Mouse (Mus musculus): ENCODE results near the gene Apoc1. TPM values are rescaled to one million over a fixed set of nuclear protein-coding genes. Genes with fewer than 3 reads are reported as not detected.
A peak's percentile ranks its signal among the peaks of the same experiment; 100 is the strongest.

The Apoc1 gene
- total RNA-seq, 2 experiments from 2014 or later = 5.8 to 8.7 TPM

DNA sequence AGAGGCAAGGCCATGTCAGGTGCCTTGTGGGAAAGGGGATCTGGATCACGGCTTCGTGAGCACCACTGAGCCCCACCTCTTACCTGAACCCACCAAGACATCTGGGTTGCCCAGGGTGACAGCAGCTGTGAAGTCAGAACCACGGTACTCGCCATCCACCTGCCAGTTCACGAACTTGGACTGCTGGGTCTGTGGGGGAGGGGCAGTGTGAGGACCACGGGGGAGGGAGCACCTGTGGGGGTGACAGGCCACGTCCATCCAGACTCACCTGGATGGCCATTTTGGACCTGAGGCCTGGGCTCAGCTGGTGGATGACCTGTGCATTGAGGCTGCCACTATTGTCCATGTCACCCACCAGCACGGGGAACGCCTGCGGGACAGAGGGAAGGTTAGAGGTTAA, 18.2 kb upstream of the Apoc1 start:
- no peak for DNase-seq (ENCODE audit: low spot score in 2 of 2)

DNA sequence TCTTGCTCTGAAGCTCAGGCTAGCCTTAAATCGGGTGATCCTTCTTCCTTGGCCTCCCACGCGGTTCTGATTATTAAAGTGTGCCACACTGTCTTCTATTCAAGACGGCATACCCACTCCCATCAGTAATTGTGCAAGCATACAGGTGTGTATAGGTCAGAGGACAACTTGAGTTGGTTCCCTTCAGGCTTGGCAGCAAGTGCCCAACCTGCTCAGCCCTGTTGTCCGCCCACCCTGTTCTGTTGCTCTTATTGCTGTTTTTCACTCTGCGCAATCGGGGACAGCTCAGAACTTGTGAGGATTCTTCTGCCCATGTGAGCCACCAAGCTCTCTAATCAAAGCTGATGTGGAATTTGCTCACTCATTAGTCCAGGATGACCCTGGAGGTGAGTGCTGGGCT, 12.8 kb upstream of the Apoc1 start:
- DNase-seq (ENCODE audit: low spot score in 2 of 2) = no peak

DNA sequence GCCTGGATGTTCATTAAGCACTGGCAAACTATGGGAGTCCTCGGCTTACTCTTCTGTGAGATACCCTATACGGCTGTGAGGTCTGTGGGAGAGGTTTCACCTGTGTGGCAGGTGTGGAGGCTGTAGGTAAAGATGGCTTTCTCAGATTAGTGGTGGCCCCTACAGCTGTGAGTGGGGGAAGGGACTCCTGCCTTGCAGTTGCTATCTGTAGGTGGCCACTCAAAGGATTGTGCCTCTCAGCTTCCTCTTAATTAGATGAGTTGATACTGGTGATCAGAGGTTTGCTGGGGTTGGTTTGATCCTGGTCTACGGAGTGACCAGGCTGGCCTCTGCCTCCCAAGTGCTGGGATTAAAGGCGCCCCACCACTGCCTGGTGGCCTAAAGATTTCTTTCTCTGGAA, 12.0 kb upstream of the Apoc1 start:
- DNase-seq (ENCODE audit: low spot score in 2 of 2) = no peak

DNA sequence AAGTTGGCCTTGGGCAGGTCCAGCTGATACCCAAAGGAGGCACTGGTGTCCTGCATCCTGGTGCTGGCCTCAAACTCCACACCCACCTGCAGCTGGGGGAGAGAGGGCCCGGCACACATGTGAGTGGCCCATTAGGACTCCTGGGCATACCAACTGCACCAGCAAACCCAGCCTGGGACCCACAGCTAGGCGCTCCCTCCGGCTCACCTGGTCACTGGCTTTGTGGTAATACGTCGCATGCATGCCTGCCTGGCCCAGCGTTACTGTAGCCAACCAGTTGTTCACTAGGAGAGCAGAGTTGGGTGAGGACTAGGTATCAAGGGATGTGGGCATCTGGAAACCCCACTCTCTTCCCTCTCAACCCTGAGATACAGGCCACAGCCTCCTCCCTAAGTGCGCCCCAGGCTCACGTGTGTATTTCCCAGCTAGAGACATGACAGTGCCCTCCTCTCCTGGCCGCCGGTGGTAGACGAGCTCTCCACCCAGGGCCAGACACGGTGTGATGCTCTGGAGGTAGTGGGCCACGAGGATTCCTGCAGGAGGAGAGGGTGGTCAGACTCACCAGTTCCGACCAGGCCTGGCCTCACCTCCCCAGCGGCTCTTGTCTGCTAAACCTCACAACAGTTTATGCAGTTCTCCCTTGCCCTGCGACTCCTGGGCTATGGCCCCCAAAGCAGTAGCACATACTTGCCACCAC, 10.5 kb upstream of the Apoc1 start:
- DNase-seq (ENCODE audit: low spot score in 2 of 2) = no peak

DNA sequence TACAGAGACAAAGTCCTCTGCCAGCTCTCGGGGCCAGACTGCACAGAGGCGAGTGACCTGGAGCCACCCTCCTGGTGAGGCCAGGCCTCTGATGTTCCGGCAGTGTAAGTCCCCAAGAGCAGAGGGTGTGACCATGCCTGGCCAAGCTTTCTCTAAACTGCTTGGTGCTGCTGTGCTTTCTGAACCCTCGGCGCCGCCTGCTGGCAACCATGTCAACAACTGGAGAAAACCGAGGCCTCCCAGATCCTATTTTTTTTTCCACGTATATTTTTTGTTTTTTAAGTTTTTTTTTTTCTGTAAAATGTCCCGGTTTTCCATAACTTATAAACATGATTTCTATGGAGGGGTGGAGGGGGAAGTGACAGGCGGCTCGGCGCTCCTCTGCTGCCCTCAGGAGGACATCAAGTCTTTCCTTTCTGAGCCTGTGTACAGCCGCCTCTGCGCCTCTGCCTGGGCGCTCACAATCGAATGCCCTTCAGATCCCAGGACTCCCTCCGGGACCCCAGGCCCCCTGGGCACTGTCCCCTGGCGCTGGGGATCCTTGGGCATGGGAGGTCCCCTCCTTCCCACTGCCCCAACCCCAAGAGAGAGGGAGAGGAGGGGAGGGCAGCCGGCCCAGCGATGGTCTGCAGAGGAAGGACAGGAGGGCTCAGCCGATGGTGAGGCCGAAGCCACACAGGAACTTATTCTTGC, 8.8 kb upstream of the Apoc1 start:
- peak in 1 of 2 experiments; percentile 73 for DNase-seq (ENCODE audit: low spot score in 2 of 2)

DNA sequence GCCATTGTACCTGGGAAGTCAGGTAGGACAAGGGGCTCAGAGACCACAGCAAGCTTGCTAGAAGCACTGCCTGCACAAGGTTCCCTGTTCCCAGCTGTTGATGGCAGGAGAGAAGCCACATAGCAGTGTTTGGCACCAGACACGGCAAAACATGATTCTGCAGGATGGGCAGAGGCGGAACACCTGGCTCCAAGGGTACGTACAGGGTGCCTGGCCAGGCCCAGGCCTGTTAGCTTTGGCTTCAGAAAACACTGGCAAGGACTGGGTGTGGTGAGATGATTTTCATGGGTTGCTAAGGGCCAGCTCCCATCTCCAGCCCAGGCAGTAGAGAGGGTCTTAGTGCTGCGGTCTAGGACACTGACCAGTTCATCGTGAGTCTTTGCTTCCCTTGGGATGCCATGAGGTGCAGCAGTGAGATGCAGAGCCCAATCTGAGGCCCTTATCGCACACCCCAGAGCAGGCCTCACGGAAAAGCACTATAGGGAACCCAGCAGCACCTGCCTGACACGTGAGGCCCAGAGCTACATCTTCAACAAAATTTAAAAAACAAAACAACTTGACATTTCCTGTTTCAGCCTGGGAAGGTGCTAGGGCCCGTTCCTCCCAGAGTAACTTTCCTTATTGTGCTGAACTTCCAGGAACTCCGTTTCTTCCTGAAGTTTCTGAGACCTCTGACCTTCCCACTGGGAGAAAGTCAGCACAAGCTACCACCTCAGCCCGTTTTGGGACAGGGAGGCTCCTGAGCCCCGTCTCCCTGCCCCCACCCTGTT, 8.0 kb upstream of the Apoc1 start:
- no peak for DNase-seq (ENCODE audit: low spot score in 2 of 2)

DNA sequence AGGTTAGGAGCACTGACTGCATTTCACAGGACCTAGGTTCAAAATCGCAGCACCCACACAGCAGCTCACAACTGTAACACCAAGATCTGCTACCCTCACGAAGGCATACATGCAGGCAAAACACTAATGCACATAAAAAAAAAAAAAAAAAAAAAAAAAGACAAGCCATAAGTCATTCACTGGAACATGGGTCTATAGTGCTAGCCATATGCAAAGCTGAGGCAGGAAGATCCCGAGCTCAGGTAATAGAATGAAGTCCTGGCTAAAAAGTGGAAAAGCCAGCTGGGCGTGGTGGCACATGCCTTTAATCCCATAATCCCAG, 7.3 kb upstream of the Apoc1 start:
- no peak for DNase-seq (ENCODE audit: low spot score in 2 of 2)

DNA sequence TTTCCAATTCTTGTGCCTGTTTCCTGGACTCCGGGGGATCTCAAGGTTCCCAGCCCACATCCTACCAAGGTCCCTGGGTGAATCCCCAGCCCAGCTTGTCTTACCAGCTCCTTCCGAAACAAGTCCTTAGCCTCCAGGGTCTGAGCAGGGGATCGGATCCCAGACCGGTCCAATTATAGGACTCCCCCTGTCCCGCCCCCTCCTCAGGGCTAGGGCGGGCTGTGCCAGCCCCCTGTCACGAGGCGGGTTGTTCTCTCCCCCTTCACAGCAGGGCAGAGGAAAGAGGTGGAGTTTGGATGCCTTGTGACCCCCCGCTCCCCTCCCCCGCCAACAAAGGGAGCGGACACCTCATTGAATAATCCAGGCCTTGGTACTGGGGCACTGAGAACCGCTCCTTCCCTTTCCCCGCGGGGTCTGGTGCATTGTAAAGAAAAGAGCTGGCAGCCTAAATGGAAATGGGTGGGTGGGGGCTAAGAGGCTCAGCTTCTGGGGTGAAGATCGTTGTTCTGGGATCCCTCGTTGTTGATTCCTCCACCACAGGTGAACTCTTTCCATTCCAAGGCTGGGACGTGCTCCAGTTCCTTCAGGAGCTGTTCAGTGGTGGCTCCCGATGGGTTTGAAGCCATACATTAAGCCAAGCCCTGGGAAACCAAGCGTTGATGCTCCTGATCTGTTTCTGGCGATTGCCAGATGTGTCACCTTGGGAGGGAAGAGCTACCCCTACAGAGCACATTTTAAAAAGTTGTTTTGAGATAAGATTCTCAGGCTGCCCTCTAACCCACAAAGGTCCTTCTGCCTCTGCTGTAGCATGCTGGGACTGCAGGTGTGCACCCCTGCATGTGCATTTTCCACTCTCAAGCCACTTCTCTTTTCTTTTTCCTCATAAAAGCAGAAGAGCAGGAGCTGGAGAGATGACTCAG, 6.7 kb upstream of the Apoc1 start, which contains the start of gene Apoe:
TSS of gene Apoe (minus strand) at position 282 of the 920 bp plus-strand sequence.
- peak; percentile 58 to 66 for DNase-seq (ENCODE audit: low spot score in 2 of 2)

DNA sequence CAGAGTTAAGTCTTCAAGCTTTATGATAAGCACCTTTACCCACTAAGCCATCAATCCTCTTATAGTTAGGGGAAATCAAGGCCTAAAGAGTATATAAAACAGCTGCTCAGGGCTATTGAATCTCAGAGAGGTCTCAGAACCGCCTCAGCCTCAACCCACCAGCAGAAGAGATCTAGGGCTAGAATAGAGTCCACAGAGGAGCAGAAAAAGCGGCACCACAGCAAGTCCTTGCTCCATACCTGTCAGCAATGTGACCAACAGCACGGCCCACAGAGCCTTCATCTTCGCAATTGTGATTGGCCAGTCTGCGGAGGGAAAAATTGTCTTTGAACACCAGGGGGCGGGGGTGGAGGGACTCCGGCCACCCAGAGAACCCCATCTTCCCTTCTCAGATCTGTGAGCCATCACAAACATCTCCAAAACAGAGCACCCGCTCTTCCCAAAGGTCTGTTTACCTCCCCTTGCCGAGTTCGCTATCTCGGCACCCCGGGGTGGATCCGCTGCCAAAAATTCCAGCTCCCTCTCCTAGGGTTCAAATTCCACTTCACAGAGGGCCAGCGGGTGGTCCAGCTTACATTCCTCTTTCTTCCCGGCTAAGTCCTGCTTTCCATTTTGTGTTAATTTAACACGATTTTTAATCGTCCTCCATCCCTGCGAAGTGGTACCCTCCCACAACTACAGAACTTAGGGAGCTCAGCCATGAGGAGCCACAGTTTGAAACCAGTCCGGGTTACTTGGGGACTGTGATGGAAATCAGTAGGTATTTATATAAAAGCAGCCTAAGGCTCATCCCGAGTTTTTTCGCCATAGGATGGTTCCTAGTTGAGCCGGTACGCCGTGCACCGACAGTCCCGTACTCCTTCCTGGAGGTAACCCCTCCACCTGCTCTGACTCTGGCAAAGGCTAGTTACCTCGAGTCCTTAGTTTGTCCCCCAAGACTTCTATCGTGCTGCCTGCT, 5.8 kb upstream of the Apoc1 start:
- no peak for DNase-seq (ENCODE audit: low spot score in 2 of 2)

DNA sequence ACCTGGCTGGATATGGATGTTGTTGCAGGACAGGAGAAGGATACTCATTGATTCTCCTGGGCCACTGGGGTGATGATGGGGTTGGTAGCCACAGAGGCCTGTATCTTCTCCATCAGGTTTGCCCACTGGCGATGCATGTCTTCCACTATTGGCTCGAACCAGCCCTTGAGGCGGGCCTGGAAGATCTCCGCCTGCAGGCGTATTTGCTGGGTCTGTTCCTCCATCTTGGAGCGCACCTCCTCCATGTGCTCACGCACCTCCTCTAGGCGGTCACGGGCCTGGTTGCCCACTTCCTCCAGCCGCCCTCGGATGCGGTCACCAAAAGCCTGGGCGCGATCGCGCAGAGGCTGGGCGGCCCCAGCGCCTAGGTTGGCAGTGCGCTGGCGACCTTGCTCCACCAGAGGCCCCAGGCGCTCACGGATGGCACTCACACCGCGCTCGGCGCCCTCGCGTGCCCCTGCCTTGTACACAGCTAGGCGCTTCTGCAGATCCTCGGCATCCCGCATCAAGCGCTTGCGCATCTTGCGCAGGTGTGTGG, 3.9 kb upstream of the Apoc1 start:
- DNase-seq (ENCODE audit: low spot score in 2 of 2) = no peak

DNA sequence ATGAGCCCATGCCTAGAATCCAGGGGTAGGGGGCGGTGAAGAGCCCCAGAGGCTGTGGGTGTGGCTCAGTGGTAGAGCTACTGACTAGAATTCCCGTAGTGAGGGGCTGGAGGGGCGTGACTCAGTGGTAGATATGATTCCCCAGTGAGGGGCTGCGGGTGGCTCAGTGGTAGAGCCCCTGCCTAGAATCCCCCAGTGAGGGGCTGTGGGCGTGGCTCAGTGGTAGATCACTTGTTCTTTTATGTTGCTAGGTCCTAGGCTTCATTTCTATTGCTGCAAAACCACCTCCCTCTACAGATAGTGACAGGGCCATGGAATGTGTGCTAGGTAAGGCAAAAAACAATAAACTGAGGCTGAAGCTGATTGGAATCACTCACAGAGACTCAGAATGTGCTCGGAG, 3.4 kb upstream of the Apoc1 start:
- no peak for DNase-seq (ENCODE audit: low spot score in 2 of 2)

DNA sequence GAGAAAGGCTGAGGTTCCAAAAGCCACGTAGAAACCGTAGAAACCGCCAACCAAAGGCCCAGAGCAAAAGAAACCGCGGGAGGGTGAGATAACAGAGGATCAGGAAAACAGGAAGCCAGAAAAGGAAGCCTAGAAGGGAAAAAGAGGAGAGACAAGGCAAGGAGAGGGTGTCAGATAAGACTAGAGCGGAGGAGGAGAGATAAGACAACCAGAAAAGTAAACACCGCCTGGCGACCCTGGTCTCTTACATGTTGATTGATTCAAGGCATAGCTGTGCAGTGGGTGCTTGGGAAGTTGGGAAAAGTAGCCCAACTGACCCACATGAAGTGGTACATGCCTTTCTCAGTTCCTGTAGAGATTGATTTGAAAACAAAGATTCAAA, 2.7 kb upstream of the Apoc1 start:
- DNase-seq (ENCODE audit: low spot score in 2 of 2) = no peak

DNA sequence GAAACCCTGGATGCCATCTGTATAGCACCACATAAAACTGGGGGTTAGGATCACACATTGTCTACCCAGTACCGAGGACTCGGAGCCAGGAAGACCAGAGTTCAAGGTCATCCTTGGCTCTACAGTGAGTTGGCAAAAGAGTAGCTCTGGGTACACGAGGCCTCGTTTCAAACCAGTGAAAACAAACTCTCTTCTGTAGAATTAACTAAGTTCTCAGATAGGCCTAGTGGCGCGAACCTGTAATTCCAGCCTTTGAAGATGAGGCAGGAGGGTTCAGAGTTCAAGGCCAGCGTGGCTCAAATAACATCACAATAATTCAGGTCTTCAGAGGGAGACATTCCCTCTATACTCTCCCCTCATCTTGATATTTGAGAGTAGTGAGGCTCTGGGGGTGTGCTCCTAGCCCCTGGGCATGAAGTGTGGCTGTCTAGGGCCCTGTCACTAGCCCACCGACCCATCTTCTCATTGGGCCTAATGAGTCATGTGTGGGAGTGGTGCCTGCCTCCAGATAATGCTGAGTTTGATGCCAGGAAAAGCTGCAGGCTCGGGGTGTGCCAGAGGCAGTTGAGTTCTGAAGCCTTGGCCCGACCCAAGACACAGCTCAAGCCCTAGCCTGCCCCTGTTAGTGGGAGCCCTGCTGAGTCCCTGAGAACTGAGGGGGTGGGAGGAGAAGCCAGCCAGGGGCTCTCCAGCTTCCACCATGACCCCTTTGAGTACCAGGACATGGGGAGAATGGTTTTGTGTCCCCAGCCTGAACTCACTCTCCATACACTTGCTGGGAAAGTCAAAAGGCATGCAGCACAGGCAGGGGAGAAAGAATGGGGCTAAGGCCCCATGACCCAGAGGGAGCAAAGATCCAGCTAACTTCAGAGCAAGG, 2.1 kb upstream of the Apoc1 start:
- no peak for DNase-seq (ENCODE audit: low spot score in 2 of 2)

DNA sequence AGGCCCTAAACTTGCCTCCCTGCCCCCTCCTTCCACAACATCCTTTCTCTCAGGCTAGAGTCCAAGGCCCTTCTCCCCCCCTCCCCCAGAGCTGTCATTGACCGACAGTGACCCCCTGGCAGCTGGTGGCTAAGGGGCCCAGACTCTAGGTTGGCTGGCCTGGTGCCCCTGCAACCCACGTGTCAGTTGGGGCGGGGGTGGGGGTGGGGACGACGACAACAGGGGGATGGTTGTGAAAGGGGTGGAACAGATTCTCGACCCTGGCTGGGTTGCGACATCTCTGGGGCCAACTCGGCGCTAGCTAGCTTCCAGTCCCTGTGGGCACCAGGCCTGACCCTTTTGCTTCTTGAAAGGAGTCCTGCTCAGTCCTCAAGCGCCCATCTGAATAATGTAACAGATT, 961 bp upstream of the Apoc1 start:
- DNase-seq (ENCODE audit: low spot score in 2 of 2) = peak in 1 of 2 experiments; percentile 58

DNA sequence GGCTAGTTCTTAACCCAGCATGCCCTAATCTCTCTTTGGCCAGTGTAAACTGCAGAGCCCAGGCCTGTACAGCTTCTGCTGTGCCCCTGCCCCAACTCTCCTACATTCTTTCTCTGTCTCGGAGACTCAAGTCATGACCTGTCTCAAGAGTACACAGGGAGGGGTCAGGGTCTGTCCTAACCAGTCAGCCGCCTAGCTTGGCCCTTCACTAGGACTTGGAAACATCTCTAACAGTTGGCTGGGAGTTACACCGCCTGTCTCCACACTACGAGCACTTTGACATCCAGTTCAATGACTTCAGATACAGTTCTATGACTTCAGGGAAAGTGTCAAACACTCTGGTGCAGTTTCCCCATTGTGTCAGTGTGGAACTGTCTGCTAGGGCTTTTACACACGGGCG, 1.0 kb downstream of the Apoc1 start:
- DNase-seq (ENCODE audit: low spot score in 2 of 2) = no peak

DNA sequence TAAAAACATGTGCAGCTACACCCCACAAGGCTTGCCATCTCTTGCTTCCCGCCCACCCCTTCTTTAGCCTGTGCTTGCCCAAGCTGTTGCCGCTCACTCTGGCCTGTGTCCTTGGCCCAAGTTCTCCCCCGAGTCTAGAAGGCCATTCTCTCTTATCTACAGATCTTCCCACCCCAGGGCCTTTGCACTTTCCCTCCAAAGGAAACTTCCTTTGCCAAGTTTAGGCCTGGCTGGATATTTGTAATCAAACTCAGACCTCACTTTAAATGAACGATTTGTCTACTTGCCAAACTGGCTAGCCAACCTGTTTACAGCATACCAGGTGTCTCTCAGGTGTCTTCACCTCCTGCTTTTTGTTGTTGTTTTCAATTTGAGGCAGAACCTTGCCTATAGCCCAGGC, 1.6 kb downstream of the Apoc1 start:
- DNase-seq (ENCODE audit: low spot score in 2 of 2) = no peak

DNA sequence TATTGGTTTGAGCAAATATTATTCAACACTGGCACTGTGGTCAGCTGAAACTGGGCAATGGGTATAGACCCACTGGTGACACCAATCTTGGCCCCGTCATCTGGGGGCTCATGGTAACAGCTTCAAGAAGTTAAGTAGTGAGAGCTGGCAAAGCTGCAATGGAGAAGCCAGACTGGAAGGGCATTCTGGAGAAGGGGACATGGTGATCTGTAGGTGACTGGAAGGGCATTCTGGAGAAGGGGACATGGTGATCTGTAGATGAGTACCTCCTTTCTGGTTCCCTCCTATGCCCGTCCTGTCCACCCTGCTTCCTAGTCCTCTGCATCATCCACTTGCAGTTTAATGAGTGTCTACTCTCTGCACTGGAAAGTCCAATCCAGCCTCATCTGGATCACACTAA, 3.8 kb downstream of the Apoc1 start:
- DNase-seq (ENCODE audit: low spot score in 2 of 2) = no peak

DNA sequence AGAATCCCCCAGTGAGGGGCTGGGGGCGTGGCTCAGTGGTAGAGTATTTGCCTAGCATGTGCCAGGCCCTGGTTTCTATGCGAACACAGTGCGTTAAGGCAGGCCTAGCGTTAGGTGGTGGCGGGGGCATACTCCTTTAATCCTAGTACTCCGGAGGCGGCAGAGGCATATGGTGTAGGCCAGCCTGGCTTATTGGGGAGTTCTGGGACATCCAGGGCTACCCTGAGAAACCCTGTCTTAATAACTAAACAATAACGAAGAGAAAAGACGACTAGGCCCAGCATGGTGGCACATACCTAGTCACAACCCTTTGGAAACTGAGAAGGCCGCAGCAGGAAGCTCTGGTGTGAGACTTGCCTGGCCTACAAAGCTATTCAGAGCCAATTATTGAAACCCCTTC, 4.4 kb downstream of the Apoc1 start:
- no peak for DNase-seq (ENCODE audit: low spot score in 2 of 2)
